Mouse (Mus musculus): ENCODE measurements around the gene Rnh1. TPM values are rescaled to one million over a fixed set of nuclear protein-coding genes. Genes with fewer than 3 reads are reported as not detected.
A peak's percentile ranks its signal among the peaks of the same experiment; 100 is the strongest.

Rnh1 gene
- polyA plus RNA-seq, 1 experiment from 2014 or later = 240 TPM

- H3K27me3 ChIP-seq (ENCODE audit: control insufficient read depth, insufficient read depth, low read length) = no peaks in the 10 kb centered on the region
- H3K4me1 ChIP-seq (ENCODE audit: control insufficient read depth, insufficient read depth, low read length) = peaks cover 17% of the 10 kb centered on the region; the same call in 1 of the 2 replicates
- H3K4me2 ChIP-seq (ENCODE audit: low read depth, low read length) = peak overlapping the region; percentile 80
- no peaks in the 10 kb centered on the region for H3K9me3 ChIP-seq (replicated peaks; ENCODE audit: control insufficient read depth, low read length)
- H3K4me3 ChIP-seq (replicated peaks; ENCODE audit: low read length) = peak overlapping the region; percentile 90
- under 1% methylated on average over 59 of the region's 59 CpGs for WGBS
- peak overlapping the region; percentile 39; the same call in 1 of the 2 replicates for H3K27ac ChIP-seq (ENCODE audit: low read length)
- H3K9ac ChIP-seq (ENCODE audit: low read length) = peak overlapping the region; percentile 97
- peak; percentile 99 for ATAC-seq (ENCODE audit: insufficient read depth, low FRiP score)
- no peaks in the 10 kb centered on the region for H3K36me3 ChIP-seq (ENCODE audit: control insufficient read depth, insufficient read depth, low read length)
Observed at GRCm38 (mm10) chr7:141131024-141131820, 41.4 kb downstream of the Rnh1 start.

- Histone ChIP-seq H3K36me3 (ENCODE audit: control insufficient read depth, insufficient read depth, low read length) (no peaks in the 10 kb centered on the region), H3K9me3 (replicated peaks; ENCODE audit: control insufficient read depth, low read length) (no peaks in the 10 kb centered on the region), H3K4me3 (replicated peaks; ENCODE audit: low read length) (peak overlapping the region; percentile 73), H3K9ac (ENCODE audit: low read length) (peak overlapping the region; percentile 79), H3K27ac (ENCODE audit: low read length) (peak overlapping the region; percentile 88), H3K4me2 (ENCODE audit: low read depth, low read length) (peak overlapping the region; percentile 77), H3K27me3 (ENCODE audit: control insufficient read depth, insufficient read depth, low read length) (no peaks in the 10 kb centered on the region), H3K4me1 (ENCODE audit: control insufficient read depth, insufficient read depth, low read length) (no peaks in the 10 kb centered on the region)
- 4% methylated on average over 15 of the region's 15 CpGs for WGBS
- ATAC-seq (ENCODE audit: insufficient read depth, low FRiP score) = no peak
Observed at GRCm38 (mm10) chr7:141123517-141123856, 49.2 kb downstream of the Rnh1 start.

- ATAC-seq (ENCODE audit: insufficient read depth, low FRiP score) = peak; percentile 98
- peak overlapping the region; percentile 73 for H3K4me3 ChIP-seq (replicated peaks; ENCODE audit: low read length)
- peak overlapping the region; percentile 79 for H3K9ac ChIP-seq (ENCODE audit: low read length)
- H3K9me3 ChIP-seq (replicated peaks; ENCODE audit: control insufficient read depth, low read length) = no peaks in the 10 kb centered on the region
- WGBS = 1% methylated on average over 29 of the region's 29 CpGs
- H3K27me3 ChIP-seq (ENCODE audit: control insufficient read depth, insufficient read depth, low read length) = no peaks in the 10 kb centered on the region
- peak overlapping the region; percentile 91 for H3K27ac ChIP-seq (ENCODE audit: low read length)
- peak overlapping the region; percentile 77 for H3K4me2 ChIP-seq (ENCODE audit: low read depth, low read length)
- H3K4me1 ChIP-seq (ENCODE audit: control insufficient read depth, insufficient read depth, low read length) = 0 out of 2 replicates have a peak, but pooled peaks cover 3% of the 10 kb centered on the region
- H3K36me3 ChIP-seq (ENCODE audit: control insufficient read depth, insufficient read depth, low read length) = no peaks in the 10 kb centered on the region
Observed at GRCm38 (mm10) chr7:141122689-141123516, 49.8 kb downstream of the Rnh1 start.

- peak within 1 kb of the TSS; percentile 73 for H3K4me3 ChIP-seq (replicated peaks; ENCODE audit: low read length)
- peak within 1 kb of the TSS; percentile 91 for H3K27ac ChIP-seq (ENCODE audit: low read length)
- 32% methylated on average over 14 of the region's 14 CpGs for whole genome bisulfite sequencing
- peak within 1 kb of the TSS; percentile 77 for H3K4me2 ChIP-seq (ENCODE audit: low read depth, low read length)
- H3K27me3 ChIP-seq (ENCODE audit: control insufficient read depth, insufficient read depth, low read length) = no peaks in the 10 kb centered on the region
- H3K9ac ChIP-seq (ENCODE audit: low read length) = peak within 1 kb of the TSS; percentile 79
- H3K9me3 ChIP-seq (replicated peaks; ENCODE audit: control insufficient read depth, low read length) = no peaks in the 10 kb centered on the region
- ATAC-seq (ENCODE audit: insufficient read depth, low FRiP score) = no peak
- H3K36me3 ChIP-seq (ENCODE audit: control insufficient read depth, insufficient read depth, low read length) = no peaks in the 10 kb centered on the region
- H3K4me1 ChIP-seq (ENCODE audit: control insufficient read depth, insufficient read depth, low read length) = 0 out of 2 replicates have a peak, but pooled peaks cover 3% of the 10 kb centered on the region
Observed at GRCm38 (mm10) chr7:141122245-141122644, 50.4 kb downstream of the Rnh1 start, which contains the start of gene Ptdss2. Ptdss2 (plus strand) TSS chr7:141122382.

GRCm38 (mm10) chr7:141121051-141121531, 51.6 kb downstream of the Rnh1 start:
- no peaks in the 10 kb centered on the region for H3K36me3 ChIP-seq (ENCODE audit: control insufficient read depth, insufficient read depth, low read length)
- ATAC-seq (ENCODE audit: insufficient read depth, low FRiP score) = no peak
- no peaks in the 10 kb centered on the region for H3K9me3 ChIP-seq (replicated peaks; ENCODE audit: control insufficient read depth, low read length)
- no peak overlapping the region for H3K4me2 ChIP-seq (ENCODE audit: low read depth, low read length)
- 76% methylated on average over 5 of the region's 5 CpGs for WGBS
- no peak overlapping the region for H3K27ac ChIP-seq (ENCODE audit: low read length)
- no peak overlapping the region for H3K4me3 ChIP-seq (replicated peaks; ENCODE audit: low read length)
- no peak overlapping the region for H3K9ac ChIP-seq (ENCODE audit: low read length)
- 0 out of 2 replicates have a peak, but pooled peaks cover 3% of the 10 kb centered on the region for H3K4me1 ChIP-seq (ENCODE audit: control insufficient read depth, insufficient read depth, low read length)
- no peaks in the 10 kb centered on the region for H3K27me3 ChIP-seq (ENCODE audit: control insufficient read depth, insufficient read depth, low read length)

GRCm38 (mm10) chr7:141120605-141121004, 52.1 kb downstream of the Rnh1 start:
- Histone ChIP-seq H3K4me2 (ENCODE audit: low read depth, low read length) (no peak overlapping the region), H3K36me3 (ENCODE audit: control insufficient read depth, insufficient read depth, low read length) (no peaks in the 10 kb centered on the region), H3K4me1 (ENCODE audit: control insufficient read depth, insufficient read depth, low read length) (0 out of 2 replicates have a peak, but pooled peaks cover 3% of the 10 kb centered on the region), H3K4me3 (replicated peaks; ENCODE audit: low read length) (no peak overlapping the region), H3K27me3 (ENCODE audit: control insufficient read depth, insufficient read depth, low read length) (no peaks in the 10 kb centered on the region), H3K27ac (ENCODE audit: low read length) (no peak overlapping the region), H3K9me3 (replicated peaks; ENCODE audit: control insufficient read depth, low read length) (no peaks in the 10 kb centered on the region), H3K9ac (ENCODE audit: low read length) (no peak overlapping the region)
- 81% methylated on average over 3 of the region's 3 CpGs for WGBS
- no peak for ATAC-seq (ENCODE audit: insufficient read depth, low FRiP score)

GRCm38 (mm10) chr7:141119487-141119886, 53.2 kb downstream of the Rnh1 start:
- Histone ChIP-seq H3K4me1 (ENCODE audit: control insufficient read depth, insufficient read depth, low read length) (0 out of 2 replicates have a peak, but pooled peaks cover 3% of the 10 kb centered on the region), H3K4me3 (replicated peaks; ENCODE audit: low read length) (no peak overlapping the region), H3K27me3 (ENCODE audit: control insufficient read depth, insufficient read depth, low read length) (no peaks in the 10 kb centered on the region), H3K9ac (ENCODE audit: low read length) (no peak overlapping the region), H3K36me3 (ENCODE audit: control insufficient read depth, insufficient read depth, low read length) (no peaks in the 10 kb centered on the region), H3K4me2 (ENCODE audit: low read depth, low read length) (no peak overlapping the region), H3K9me3 (replicated peaks; ENCODE audit: control insufficient read depth, low read length) (no peaks in the 10 kb centered on the region), H3K27ac (ENCODE audit: low read length) (no peak overlapping the region)
- WGBS = 60% methylated on average over 3 of the region's 3 CpGs
- no peak for ATAC-seq (ENCODE audit: insufficient read depth, low FRiP score)

- H3K4me3 ChIP-seq (replicated peaks; ENCODE audit: low read length) = peak within 1 kb of the TSS; percentile 35
- H3K4me2 ChIP-seq (ENCODE audit: low read depth, low read length) = peak within 1 kb of the TSS; percentile 59
- peak within 1 kb of the TSS; percentile 47; the same call in 1 of the 2 replicates for H3K27ac ChIP-seq (ENCODE audit: low read length)
- H3K36me3 ChIP-seq (ENCODE audit: control insufficient read depth, insufficient read depth, low read length) = no peaks in the 10 kb centered on the region
- WGBS = 11% methylated on average over 9 of the region's 9 CpGs
- H3K4me1 ChIP-seq (ENCODE audit: control insufficient read depth, insufficient read depth, low read length) = peaks cover 6% of the 10 kb centered on the region; the same call in 1 of the 2 replicates
- peak within 1 kb of the TSS; percentile 65 for H3K9ac ChIP-seq (ENCODE audit: low read length)
- peak; percentile 63; the same call in 1 of the 2 replicates for ATAC-seq (ENCODE audit: insufficient read depth, low FRiP score)
- no peaks in the 10 kb centered on the region for H3K9me3 ChIP-seq (replicated peaks; ENCODE audit: control insufficient read depth, low read length)
- no peaks in the 10 kb centered on the region for H3K27me3 ChIP-seq (ENCODE audit: control insufficient read depth, insufficient read depth, low read length)
Observed at GRCm38 (mm10) chr7:141117636-141118035, 55.0 kb downstream of the Rnh1 start, which contains the start of gene Ano9. Ano9 (minus strand) TSS chr7:141117806.
